Mouse (Mus musculus) heart, embryonic 16.5 days (tissue): ENCODE results near the gene Adtrp. TPM values are rescaled to one million over a fixed set of nuclear protein-coding genes. Genes with fewer than 3 reads are reported as not detected.
A peak's percentile ranks its signal among the peaks of the same experiment; 100 is the strongest.

ENCODE experiments used
- ATAC-seq: fragments of 200-750 bp; cut with Nextera tagmentation; replicated peaks from 2 replicates; pipeline ENCODE4 v1.8.0; 2017; ENCODE audit warnings: moderate number of reproducible peaks; ENCODE audit not compliant: insufficient read depth, low FRiP score; ENCODE audit errors: extremely low read depth
- H3K27ac ChIP-seq: fragments of 300-500 bp; sonication (generic); 2 replicates; pipeline ENCODE4 v1.5.1; 2014; ENCODE audit warnings: mild to moderate bottlenecking, low read length, control low read depth, moderate library complexity
- H3K27me3 ChIP-seq: fragments of 300-500 bp; sonication (generic); 2 replicates; pipeline ENCODE4 v1.6.1; 2014; ENCODE audit warnings: low read length, mixed read lengths; ENCODE audit not compliant: control insufficient read depth, insufficient read depth
- H3K36me3 ChIP-seq: fragments of 300-500 bp; sonication (generic); 2 replicates; pipeline ENCODE4 v1.6.1; 2014; ENCODE audit not compliant: control insufficient read depth, insufficient read depth
- H3K4me1 ChIP-seq: fragments of 300-500 bp; sonication (generic); 2 replicates; pipeline ENCODE4 v1.6.1; 2014; ENCODE audit warnings: low read length, mixed read lengths; ENCODE audit not compliant: control insufficient read depth, insufficient read depth
- H3K4me2 ChIP-seq: fragments of 300-500 bp; sonication (generic); 2 replicates; pipeline ENCODE4 v1.6.1; 2014; ENCODE audit warnings: low read depth, mild to moderate bottlenecking, control low read depth, low read length
- H3K4me3 ChIP-seq: fragments of 300-500 bp; sonication (generic); 2 replicates; pipeline ENCODE4 v1.5.1; 2014; ENCODE audit warnings: mild to moderate bottlenecking, control low read depth, low read length
- H3K9ac ChIP-seq: fragments of 300-500 bp; sonication (generic); 2 replicates; pipeline ENCODE4 v1.6.1; 2014; ENCODE audit warnings: low read length, control low read depth
- H3K9me3 ChIP-seq: fragments of 300-500 bp; sonication (generic); replicated peaks from 2 replicates; pipeline ENCODE4 v1.6.1; 2016; ENCODE audit warnings: low read length; ENCODE audit not compliant: control insufficient read depth
- WGBS: fragments of 180-500 bp; shearing (Covaris S2); extraction: QIAGEN DNeasy Blood & Tissue Kit; methylation state at CpG from one replicate; pipeline ENCODE4 v1.1.7; 2014; 5-methylcytosine and 5-hydroxymethylcytosine counted together
- polyA plus RNA-seq: library from polyadenylated mRNA; unstranded; fragments of >200 nt; fragmentation: Nextera tagmentation; extraction: Ambion mirVana; gene quantifications from 2 replicates; pipeline ENCODE4 v1.2.1, GENCODE M21; 2015

Gene Adtrp
- polyA plus RNA-seq, 1 experiment from 2014 or later, result not detected

DNA sequence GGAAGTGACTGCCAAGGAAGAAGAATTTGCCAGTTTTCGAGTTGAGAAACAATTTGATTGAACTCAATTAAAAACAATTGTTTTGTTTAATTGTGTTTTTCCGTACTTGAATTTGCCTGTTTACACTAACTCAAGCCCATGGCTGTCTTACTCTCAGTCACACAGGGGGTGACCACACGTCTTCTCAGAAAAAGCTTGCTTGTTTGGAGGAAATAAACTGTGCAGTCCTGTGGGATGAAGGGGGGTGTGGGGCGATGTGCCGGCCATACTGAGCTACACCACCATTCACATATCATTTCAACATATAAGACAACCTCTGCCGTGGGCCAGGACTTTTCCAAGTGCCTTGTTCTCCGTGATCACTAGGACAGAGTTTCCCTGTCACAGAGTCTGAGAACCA lies 25.2 kb upstream of the Adtrp start:
- no peak overlapping the region for H3K4me3 ChIP-seq
- ATAC-seq, result no peak
- WGBS, result 79% methylated on average over 7 of the region's 7 CpGs
- H3K9me3 ChIP-seq, result no peaks in the 10 kb centered on the region
- no peak overlapping the region; the same call in 1 of the 2 replicates for H3K4me2 ChIP-seq
- peaks cover 6% of the 10 kb centered on the region for H3K4me1 ChIP-seq
- no peaks in the 10 kb centered on the region for H3K27me3 ChIP-seq
- no peak overlapping the region for H3K9ac ChIP-seq
- H3K36me3 ChIP-seq, result no peaks in the 10 kb centered on the region
- H3K27ac ChIP-seq, result no peak overlapping the region

- Histone ChIP-seq H3K36me3 (no peaks in the 10 kb centered on the region), H3K4me2 (peak overlapping the region; percentile 12; the same call in 1 of the 2 replicates), H3K4me3 (no peak overlapping the region), H3K9ac (no peak overlapping the region), H3K4me1 (peaks cover 9% of the 10 kb centered on the region), H3K9me3 (no peaks in the 10 kb centered on the region), H3K27ac (no peak overlapping the region), H3K27me3 (no peaks in the 10 kb centered on the region)
- no peak for ATAC-seq
- whole genome bisulfite sequencing, result 40% methylated on average over 8 of the region's 8 CpGs
Observed at GRCm38 (mm10) chr13:41872161-41872562, 24.7 kb upstream of the Adtrp start.

GRCm38 (mm10) chr13:41867533-41867932 lies 20.0 kb upstream of the Adtrp start:
- WGBS, result 78% methylated on average over 2 of the region's 2 CpGs
- Histone ChIP-seq H3K9me3 (no peaks in the 10 kb centered on the region), H3K4me1 (peaks cover 9% of the 10 kb centered on the region), H3K27me3 (no peaks in the 10 kb centered on the region), H3K36me3 (no peaks in the 10 kb centered on the region), H3K4me3 (no peak overlapping the region), H3K4me2 (no peak overlapping the region), H3K27ac (no peak overlapping the region), H3K9ac (no peak overlapping the region)
- no peak for ATAC-seq

- Histone ChIP-seq H3K4me3 (no peak overlapping the region), H3K4me2 (no peak overlapping the region), H3K36me3 (no peaks in the 10 kb centered on the region), H3K27me3 (no peaks in the 10 kb centered on the region), H3K27ac (peak overlapping the region; percentile 38), H3K4me1 (peaks cover 3% of the 10 kb centered on the region; the same call in 1 of the 2 replicates), H3K9ac (no peak overlapping the region), H3K9me3 (no peaks in the 10 kb centered on the region)
- WGBS, result 47% methylated on average over 6 of the region's 6 CpGs
- peak; percentile 67; the same call in 1 of the 2 replicates for ATAC-seq
Observed at GRCm38 (mm10) chr13:41865575-41865974, 18.1 kb upstream of the Adtrp start.

DNA sequence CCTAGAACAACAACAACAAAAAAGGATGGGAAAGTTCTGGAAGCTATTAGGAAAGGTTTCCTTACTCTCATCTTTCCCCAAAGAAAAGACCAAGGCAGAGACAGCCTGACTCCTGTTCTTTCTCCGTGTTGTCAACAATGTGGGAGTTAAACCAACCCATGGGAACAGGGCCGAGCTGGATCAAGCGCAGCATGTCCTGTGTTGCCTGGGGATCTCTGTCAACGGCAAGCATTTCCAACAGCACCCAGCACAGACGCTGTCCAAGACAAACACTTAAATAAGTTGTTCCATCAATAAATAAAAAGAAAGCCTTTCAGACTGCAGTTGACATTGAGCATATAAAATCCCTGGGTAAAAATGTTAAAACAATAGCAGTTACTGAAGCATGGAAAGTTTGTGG lies 17.6 kb upstream of the Adtrp start:
- no peaks in the 10 kb centered on the region for H3K36me3 ChIP-seq
- peak overlapping the region; percentile 38 for H3K27ac ChIP-seq
- H3K27me3 ChIP-seq, result no peaks in the 10 kb centered on the region
- H3K4me2 ChIP-seq, result no peak overlapping the region
- H3K9me3 ChIP-seq, result no peaks in the 10 kb centered on the region
- no peak overlapping the region for H3K9ac ChIP-seq
- no peak overlapping the region for H3K4me3 ChIP-seq
- 57% methylated on average over 5 of the region's 5 CpGs for WGBS
- peaks cover 3% of the 10 kb centered on the region; the same call in 1 of the 2 replicates for H3K4me1 ChIP-seq
- peak; percentile 80; the same call in 1 of the 2 replicates for ATAC-seq

DNA sequence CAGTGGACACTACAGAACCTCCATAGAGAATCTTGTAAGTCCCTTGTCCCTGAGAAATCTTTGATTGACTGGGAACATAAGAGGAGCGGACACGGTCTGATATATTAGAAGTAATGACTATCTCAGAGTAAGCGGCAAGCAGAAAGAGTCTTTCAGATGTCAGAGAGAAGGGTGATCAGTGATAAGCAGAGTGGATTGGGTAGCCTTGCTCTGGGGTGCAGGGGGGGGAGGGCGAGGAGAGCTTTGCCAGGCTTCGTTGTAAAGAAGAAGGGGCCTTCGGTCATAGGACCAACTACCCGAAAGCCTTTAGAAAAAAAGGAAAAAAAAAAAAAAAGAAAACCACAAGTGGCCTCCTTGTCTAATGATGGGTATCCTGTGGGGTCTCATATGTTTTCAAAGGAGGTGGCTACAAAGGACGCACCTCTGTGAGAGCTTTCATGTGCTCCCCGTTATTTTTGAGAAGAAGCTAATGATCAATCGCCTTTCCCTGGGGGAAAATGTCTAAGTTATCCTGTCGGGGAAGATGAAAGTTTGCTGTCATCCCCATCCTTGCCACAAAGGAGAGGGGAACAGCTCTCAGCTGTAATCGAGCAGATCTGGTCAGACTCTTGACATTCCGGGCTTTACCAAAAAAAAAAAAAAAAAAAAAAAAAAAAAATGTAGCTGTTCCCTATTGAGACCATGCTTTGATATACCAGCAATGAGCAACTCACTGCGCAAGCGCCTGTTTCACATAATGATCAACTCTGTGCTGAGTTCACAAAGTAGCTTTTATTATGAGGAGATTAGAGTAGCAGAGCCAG lies 13.3 kb upstream of the Adtrp start:
- Histone ChIP-seq H3K36me3 (no peaks in the 10 kb centered on the region), H3K9me3 (no peaks in the 10 kb centered on the region), H3K27me3 (no peaks in the 10 kb centered on the region), H3K27ac (no peak overlapping the region), H3K9ac (no peak overlapping the region), H3K4me3 (no peak overlapping the region), H3K4me1 (no peaks in the 10 kb centered on the region; the same call in 1 of the 2 replicates), H3K4me2 (no peak overlapping the region)
- WGBS, result 81% methylated on average over 15 of the region's 15 CpGs
- no peak for ATAC-seq

GRCm38 (mm10) chr13:41855206-41856185 lies 8.0 kb upstream of the Adtrp start:
- Histone ChIP-seq H3K9me3 (no peaks in the 10 kb centered on the region), H3K27ac (peak overlapping the region; percentile 20), H3K9ac (no peak overlapping the region), H3K4me2 (no peak overlapping the region), H3K27me3 (no peaks in the 10 kb centered on the region), H3K36me3 (no peaks in the 10 kb centered on the region), H3K4me1 (no peaks in the 10 kb centered on the region), H3K4me3 (no peak overlapping the region)
- 71% methylated on average over 13 of the region's 13 CpGs for WGBS
- no peak for ATAC-seq

GRCm38 (mm10) chr13:41850727-41851378 lies 3.4 kb upstream of the Adtrp start:
- H3K9ac ChIP-seq, result no peak overlapping the region
- no peak overlapping the region for H3K4me3 ChIP-seq
- H3K4me2 ChIP-seq, result no peak overlapping the region
- no peaks in the 10 kb centered on the region for H3K4me1 ChIP-seq
- no peaks in the 10 kb centered on the region for H3K36me3 ChIP-seq
- ATAC-seq, result no peak
- H3K27me3 ChIP-seq, result no peaks in the 10 kb centered on the region
- H3K9me3 ChIP-seq, result no peaks in the 10 kb centered on the region
- 69% methylated on average over 3 of the region's 3 CpGs for WGBS
- H3K27ac ChIP-seq, result no peak overlapping the region
